Mouse (Mus musculus): ENCODE results near the gene Anxa6. TPM values are rescaled to one million over a fixed set of nuclear protein-coding genes. Genes with fewer than 3 reads are reported as not detected.

Anxa6 gene
- 83.2 and 86.0 TPM in 2 replicates for total RNA-seq (2014; rRNA removed)
- polyA plus RNA-seq (2015; fragmentation: Nextera tagmentation; extraction: Ambion mirVana) = 71.3 and 74.8 TPM in 2 replicates

- Histone ChIP-seq H3K27me3 (ENCODE audit: insufficient read depth, low read length) (no peaks in the 10 kb centered on the region), H3K9ac (replicated peaks; ENCODE audit: low read length) (peak within 1 kb of the TSS; percentile 57), H3K4me1 (ENCODE audit: insufficient read depth, low read length) (peaks cover 14% of the 10 kb centered on the region), H3K4me2 (ENCODE audit: low read depth, low read length) (peak within 1 kb of the TSS; percentile 98), H3K36me3 (ENCODE audit: insufficient read depth, low read length) (no peaks in the 10 kb centered on the region), H3K4me3 (ENCODE audit: low read length) (peak within 1 kb of the TSS; percentile 58), H3K27ac (peak within 1 kb of the TSS; percentile 49; the same call in 1 of the 2 replicates), H3K9me3 (ENCODE audit: low read length) (no peaks in the 10 kb centered on the region)
- WGBS = 1% methylated on average over 39 of the region's 41 CpGs
- TF ChIP-seq CTCF (IDR thresholded peaks at IDR 0.05; ENCODE audit: low read depth) = no peak
- DNase-seq (ENCODE audit: low spot score) (peak; percentile 82), ATAC-seq (peak; percentile 92)
These were observed at the start of gene Anxa6 for GRCm38 (mm10) chr11:55033040-55033660. Gene Anxa6 (minus strand): TSS chr11:55033445.

- ATAC-seq (no peak), DNase-seq (ENCODE audit: low spot score) (no peak)
- Histone ChIP-seq H3K9ac (replicated peaks; ENCODE audit: low read length) (no peak overlapping the region), H3K36me3 (ENCODE audit: insufficient read depth, low read length) (no peaks in the 10 kb centered on the region), H3K27me3 (ENCODE audit: insufficient read depth, low read length) (no peaks in the 10 kb centered on the region), H3K4me2 (ENCODE audit: low read depth, low read length) (no peak overlapping the region), H3K4me1 (ENCODE audit: insufficient read depth, low read length) (no peaks in the 10 kb centered on the region), H3K4me3 (ENCODE audit: low read length) (no peak overlapping the region), H3K9me3 (ENCODE audit: low read length) (no peaks in the 10 kb centered on the region), H3K27ac (no peak overlapping the region)
- 94% methylated on average over 9 of the region's 9 CpGs for WGBS
- no peak for TF ChIP-seq CTCF (IDR thresholded peaks at IDR 0.05; ENCODE audit: low read depth)
These were observed 48.0 kb upstream of the Anxa6 start for GRCm38 (mm10) chr11:55081206-55081605.

DNA sequence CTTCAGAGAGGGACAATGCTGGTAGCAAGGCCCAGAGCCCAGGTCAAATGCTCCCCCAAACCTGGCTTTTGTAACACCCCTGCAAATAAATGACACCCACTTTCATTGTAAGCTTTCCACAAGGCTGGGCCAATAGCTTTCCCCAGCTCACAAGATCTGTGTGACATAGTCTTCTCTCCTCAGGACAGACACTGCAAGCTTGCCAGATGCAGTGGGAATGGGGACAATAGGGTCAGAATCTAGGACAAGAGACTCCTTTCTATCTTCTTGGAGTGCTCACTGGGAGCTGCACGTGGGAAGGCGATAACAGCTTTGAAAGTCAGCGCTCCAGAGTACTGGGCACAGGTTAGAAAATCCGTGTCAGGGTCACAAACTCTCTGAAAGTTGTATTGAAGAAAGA lies 45.9 kb upstream of the Anxa6 start:
- WGBS = 53% methylated on average over 4 of the region's 4 CpGs
- TF ChIP-seq CTCF (IDR thresholded peaks at IDR 0.05; ENCODE audit: low read depth) = no peak
- Histone ChIP-seq H3K4me3 (ENCODE audit: low read length) (no peak overlapping the region), H3K9me3 (ENCODE audit: low read length) (no peaks in the 10 kb centered on the region), H3K36me3 (ENCODE audit: insufficient read depth, low read length) (no peaks in the 10 kb centered on the region), H3K27me3 (ENCODE audit: insufficient read depth, low read length) (no peaks in the 10 kb centered on the region), H3K9ac (replicated peaks; ENCODE audit: low read length) (no peak overlapping the region), H3K27ac (no peak overlapping the region), H3K4me2 (ENCODE audit: low read depth, low read length) (no peak overlapping the region), H3K4me1 (ENCODE audit: insufficient read depth, low read length) (0 out of 2 replicates have a peak, but pooled peaks cover 4% of the 10 kb centered on the region)
- DNase-seq (ENCODE audit: low spot score) = no peak
- no peak for ATAC-seq

DNA sequence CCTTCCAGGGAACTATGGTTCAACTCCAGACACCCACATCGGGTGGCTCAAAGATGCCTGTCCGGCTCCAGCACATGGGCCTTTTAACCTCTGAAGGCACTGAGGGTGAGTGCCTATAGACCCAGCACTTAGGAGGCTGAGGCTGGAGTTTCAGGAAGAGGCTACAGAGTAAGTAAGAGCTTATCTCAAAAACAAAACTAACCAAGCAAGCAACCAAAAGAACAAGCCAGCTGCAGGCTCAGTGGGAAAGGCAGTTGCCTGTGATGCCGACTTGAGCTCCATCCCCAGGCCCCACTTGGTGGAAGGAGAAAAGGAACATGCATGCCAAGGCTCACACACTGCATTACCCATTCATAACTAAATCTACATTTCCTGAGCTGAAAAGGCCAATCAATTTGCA lies 45.3 kb upstream of the Anxa6 start:
- TF ChIP-seq CTCF (IDR thresholded peaks at IDR 0.05; ENCODE audit: low read depth) = no peak
- ATAC-seq (no peak), DNase-seq (ENCODE audit: low spot score) (no peak)
- Histone ChIP-seq H3K9ac (replicated peaks; ENCODE audit: low read length) (no peak overlapping the region), H3K27ac (no peak overlapping the region), H3K4me1 (ENCODE audit: insufficient read depth, low read length) (0 out of 2 replicates have a peak, but pooled peaks cover 4% of the 10 kb centered on the region), H3K4me2 (ENCODE audit: low read depth, low read length) (peak overlapping the region; percentile 86), H3K27me3 (ENCODE audit: insufficient read depth, low read length) (no peaks in the 10 kb centered on the region), H3K4me3 (ENCODE audit: low read length) (no peak overlapping the region), H3K9me3 (ENCODE audit: low read length) (no peaks in the 10 kb centered on the region), H3K36me3 (ENCODE audit: insufficient read depth, low read length) (no peaks in the 10 kb centered on the region)
- WGBS = 55% methylated on average over 3 of the region's 3 CpGs

DNA sequence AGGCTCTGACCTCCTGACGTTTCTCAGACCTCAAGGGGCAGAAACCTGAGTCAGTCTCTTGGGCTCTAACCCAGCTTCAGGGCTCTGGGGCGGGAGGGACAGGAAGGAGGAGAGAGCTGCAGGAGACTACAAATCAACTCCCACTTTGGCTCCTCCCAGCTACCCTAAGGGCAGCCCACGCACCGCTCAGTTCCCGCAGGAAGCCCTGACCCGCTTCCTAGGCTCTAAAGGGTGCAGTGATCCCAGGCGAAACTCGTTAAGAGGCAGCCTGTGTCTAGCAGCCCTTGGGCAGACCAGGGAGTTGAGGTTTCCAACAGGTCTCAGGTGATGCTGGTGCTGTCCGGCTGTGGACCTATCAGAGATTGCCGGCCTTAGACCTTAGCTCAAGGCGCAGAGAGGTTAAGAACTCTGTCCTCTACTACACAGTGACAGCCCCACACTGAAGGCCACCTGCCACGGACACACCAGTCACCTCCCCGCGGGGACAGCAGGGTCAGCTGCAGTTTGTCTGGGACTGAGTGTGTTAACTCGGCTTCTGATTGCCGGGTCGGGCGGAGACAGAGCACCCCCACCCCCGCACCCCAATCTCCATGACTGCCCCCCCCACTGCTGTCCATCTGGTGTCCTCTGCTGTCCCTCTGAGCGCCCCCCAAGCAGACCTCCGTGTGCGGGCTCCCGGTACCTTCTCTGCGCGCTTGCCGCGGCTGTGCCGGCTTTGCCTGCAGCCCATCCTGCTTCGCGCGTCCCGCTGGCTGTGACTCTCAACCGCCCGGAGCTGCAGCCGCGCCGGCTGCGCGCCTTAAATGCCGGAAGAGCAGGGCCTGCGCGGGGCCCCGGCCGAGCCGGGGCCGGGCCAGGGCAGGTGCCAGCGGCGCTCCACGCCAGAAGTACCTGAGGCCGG lies 44.3 kb upstream of the Anxa6 start, which contains the start of gene Ccdc69:
Ccdc69 (minus strand) TSS at position 801 of the 901 bp plus-strand sequence.
- peak; percentile 49 for DNase-seq (ENCODE audit: low spot score)
- ATAC-seq = 0 out of 2 replicates have a peak, but pooled peaks have one; percentile 45
- Histone ChIP-seq H3K36me3 (ENCODE audit: insufficient read depth, low read length) (no peaks in the 10 kb centered on the region), H3K4me1 (ENCODE audit: insufficient read depth, low read length) (0 out of 2 replicates have a peak, but pooled peaks cover 4% of the 10 kb centered on the region), H3K9me3 (ENCODE audit: low read length) (no peaks in the 10 kb centered on the region), H3K4me2 (ENCODE audit: low read depth, low read length) (peak within 1 kb of the TSS; percentile 86), H3K27ac (no peak within 1 kb of the TSS), H3K4me3 (ENCODE audit: low read length) (peak within 1 kb of the TSS; percentile 42), H3K9ac (replicated peaks; ENCODE audit: low read length) (peak within 1 kb of the TSS; percentile 37), H3K27me3 (ENCODE audit: insufficient read depth, low read length) (no peaks in the 10 kb centered on the region)
- TF ChIP-seq CTCF (IDR thresholded peaks at IDR 0.05; ENCODE audit: low read depth) = no peak
- WGBS = under 1% methylated on average over 49 of the region's 50 CpGs

DNA sequence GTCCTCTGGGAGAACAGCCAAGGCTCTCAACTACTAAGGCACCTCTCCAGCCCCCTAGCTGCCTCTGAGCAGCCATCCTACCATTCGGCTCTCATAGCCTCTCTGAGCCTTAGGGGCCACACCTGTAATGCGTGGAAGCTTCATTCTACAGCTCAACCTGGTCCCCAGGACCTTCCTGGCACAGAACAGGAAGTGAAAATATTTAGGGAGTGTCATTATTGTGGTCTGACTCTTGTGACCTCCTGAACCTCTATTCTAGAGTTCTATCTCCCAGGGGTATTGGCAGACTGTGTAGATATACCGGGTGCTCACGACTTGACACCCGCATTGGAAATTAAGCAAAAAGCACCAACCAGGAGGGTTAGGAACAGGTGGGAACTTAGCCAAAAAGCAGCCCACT lies 43.0 kb upstream of the Anxa6 start:
- 0 out of 2 replicates have a peak, but pooled peaks cover 4% of the 10 kb centered on the region for H3K4me1 ChIP-seq (ENCODE audit: insufficient read depth, low read length)
- no peaks in the 10 kb centered on the region for H3K36me3 ChIP-seq (ENCODE audit: insufficient read depth, low read length)
- WGBS = 91% methylated on average over 5 of the region's 5 CpGs
- H3K4me2 ChIP-seq (ENCODE audit: low read depth, low read length) = no peak overlapping the region
- no peaks in the 10 kb centered on the region for H3K9me3 ChIP-seq (ENCODE audit: low read length)
- no peaks in the 10 kb centered on the region for H3K27me3 ChIP-seq (ENCODE audit: insufficient read depth, low read length)
- no peak overlapping the region for H3K9ac ChIP-seq (replicated peaks; ENCODE audit: low read length)
- no peak overlapping the region for H3K27ac ChIP-seq
- TF ChIP-seq CTCF (IDR thresholded peaks at IDR 0.05; ENCODE audit: low read depth) = no peak
- H3K4me3 ChIP-seq (ENCODE audit: low read length) = no peak overlapping the region
- no peak for ATAC-seq
- no peak for DNase-seq (ENCODE audit: low spot score)

All from hindbrain, postnatal 0 days (tissue).